ENCODE assay signal across 13 mouse cellular contexts in the genomic region with DNA sequence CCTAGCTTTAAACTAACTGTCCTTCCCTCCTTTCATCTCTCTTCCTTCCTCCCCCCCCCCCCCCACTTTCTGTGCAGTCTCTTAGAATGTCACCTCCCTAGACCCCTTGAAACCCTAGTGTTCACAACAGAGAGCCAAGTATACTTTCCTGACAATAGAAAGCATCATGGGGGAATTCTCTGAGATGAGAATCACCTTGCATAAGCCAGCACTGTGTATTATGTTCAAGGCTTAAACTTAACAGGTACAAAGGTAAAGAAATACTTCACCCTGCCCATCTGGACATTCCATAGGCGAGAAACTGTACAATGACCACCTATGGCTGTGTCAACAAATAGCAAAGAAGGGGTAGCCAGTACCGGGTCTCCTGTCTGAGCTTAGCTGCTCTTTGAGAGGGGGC. TPM values are rescaled to one million over a fixed set of nuclear protein-coding genes. Genes with fewer than 3 reads are reported as not detected.
DNase-seq lines count a peak whose midpoint lies in the region; ATAC-seq lines count a peak whose summit lies in the region.
"Had no signal": no experiment of that assay in that cellular context is flagged by ENCODE, and none has a peak within 500 bp of the region (broad histone marks: within the 10 kb centered on the region; RNA-seq: fewer than 3 reads in every experiment).

No protein-coding gene starts in this region.

- H3K9me3 ChIP-seq in heart, embryonic 15.5 days (replicated peaks): no peaks in the 10 kb centered on the region
- H3K9me3 ChIP-seq in megakaryocyte, embryonic 14.5 days: 0 out of 2 replicates have a peak, but pooled peaks cover 2% of the 10 kb centered on the region
- H3K9me3 ChIP-seq in liver, embryonic 11.5 days (ENCODE audit: control insufficient read depth, low read length): no peaks in the 10 kb centered on the region
- H3K9me3 ChIP-seq in midbrain, embryonic 16.5 days (replicated peaks; ENCODE audit: control insufficient read depth, low read length, poor library complexity, severe bottlenecking): no peaks in the 10 kb centered on the region
- H3K9me3 ChIP-seq: hindbrain, embryonic 12.5 days; midbrain, embryonic 15.5 days had no signal

- peaks cover 16% of the 10 kb centered on the region for H3K4me1 ChIP-seq in heart, embryonic 15.5 days (replicated peaks)
- H3K4me1 ChIP-seq in megakaryocyte, embryonic 14.5 days: peaks cover 75% of the 10 kb centered on the region
- peaks cover 16% of the 10 kb centered on the region for H3K4me1 ChIP-seq in liver, embryonic 11.5 days (replicated peaks; ENCODE audit: control insufficient read depth, insufficient read depth, low read length)
- 0 out of 2 replicates have a peak, but pooled peaks cover 4% of the 10 kb centered on the region for H3K4me1 ChIP-seq in midbrain, embryonic 16.5 days (ENCODE audit: control insufficient read depth, insufficient read depth, low read length)

- peak overlapping the region; percentile 82 for H3K27ac ChIP-seq in heart, embryonic 15.5 days
- 0 out of 2 replicates have a peak overlapping the region, but pooled peaks have one; percentile 19 for H3K27ac ChIP-seq in liver, embryonic 11.5 days (ENCODE audit: low read depth, low read length)
- H3K27ac ChIP-seq in midbrain, embryonic 16.5 days (ENCODE audit: low read length): no peak overlapping the region
- H3K27ac ChIP-seq: hindbrain, embryonic 12.5 days; midbrain, embryonic 15.5 days had no signal

- H3K4me2 ChIP-seq in heart, embryonic 15.5 days: peak overlapping the region; percentile 53
- peak overlapping the region; percentile 47 for H3K4me2 ChIP-seq in liver, embryonic 11.5 days
- H3K4me2 ChIP-seq in midbrain, embryonic 16.5 days (ENCODE audit: low read length): no peak overlapping the region
- H3K4me2 ChIP-seq: midbrain, embryonic 15.5 days had no signal

- no peak for ATAC-seq in heart, embryonic 15.5 days (replicated peaks; ENCODE audit: insufficient number of reproducible peaks, insufficient read depth, low FRiP score, low read depth)
- no peak for ATAC-seq in megakaryocyte, adult 5-6 weeks (ENCODE audit: poor library complexity, severe bottlenecking)
- ATAC-seq in liver, embryonic 11.5 days (replicated peaks; ENCODE audit: low FRiP score): no peak
- no peak for ATAC-seq in midbrain, embryonic 16.5 days
- ATAC-seq: midbrain, embryonic 15.5 days had no signal

- H3K36me3 ChIP-seq in heart, embryonic 15.5 days: no peaks in the 10 kb centered on the region
- peaks cover 44% of the 10 kb centered on the region for H3K36me3 ChIP-seq in megakaryocyte, embryonic 14.5 days (replicated peaks; ENCODE audit: low read length)
- H3K36me3 ChIP-seq in liver, embryonic 11.5 days (ENCODE audit: control insufficient read depth, insufficient read depth, low read length): no peaks in the 10 kb centered on the region
- H3K36me3 ChIP-seq in midbrain, embryonic 16.5 days (ENCODE audit: control insufficient read depth, insufficient read depth, low read length): no peaks in the 10 kb centered on the region
- H3K36me3 ChIP-seq: hindbrain, embryonic 12.5 days; midbrain, embryonic 15.5 days had no signal

- DNase-seq in heart, adult 9 months (ENCODE audit: low spot score in 2 of 2): no peak
- no peak for DNase-seq in liver, embryonic 11.5 days (ENCODE audit: low spot score)
- DNase-seq in layer of hippocampus, adult 9-11 months: no peak
- DNase-seq: cerebellum, adult 11 months had no signal

- no peak overlapping the region for H3K4me3 ChIP-seq in heart, embryonic 15.5 days
- peak overlapping the region; percentile 89 for H3K4me3 ChIP-seq in megakaryocyte, embryonic 14.5 days (replicated peaks)
- no peak overlapping the region for H3K4me3 ChIP-seq in liver, embryonic 11.5 days (ENCODE audit: low read depth, low read length)
- no peak overlapping the region for H3K4me3 ChIP-seq in midbrain, embryonic 16.5 days (ENCODE audit: low read depth, low read length)
- H3K4me3 ChIP-seq: erythroblast, embryonic 14.5 days; hindbrain, embryonic 12.5 days; midbrain, embryonic 15.5 days had no signal

- WGBS in heart, embryonic 15.5 days: 47% methylated on average over 2 of the region's 2 CpGs
- WGBS in liver, embryonic 11.5 days: 60% methylated on average over 2 of the region's 2 CpGs
- 58% methylated on average over 2 of the region's 2 CpGs for WGBS in midbrain, embryonic 16.5 days

- peaks cover 31% of the 10 kb centered on the region for H3K27me3 ChIP-seq in heart, embryonic 15.5 days
- no peaks in the 10 kb centered on the region for H3K27me3 ChIP-seq in megakaryocyte, embryonic 14.5 days (replicated peaks)
- H3K27me3 ChIP-seq in liver, embryonic 11.5 days (replicated peaks; ENCODE audit: control insufficient read depth, insufficient read depth, low read length): no peaks in the 10 kb centered on the region
- H3K27me3 ChIP-seq in midbrain, embryonic 16.5 days (ENCODE audit: control insufficient read depth, insufficient read depth, low read depth, low read length): peaks cover 10% of the 10 kb centered on the region

- H3K9ac ChIP-seq in heart, embryonic 15.5 days: 0 out of 2 replicates have a peak overlapping the region, but pooled peaks have one; percentile 40
- H3K9ac ChIP-seq in liver, embryonic 11.5 days (ENCODE audit: low read depth, low read length): no peak overlapping the region
- H3K9ac ChIP-seq in midbrain, embryonic 16.5 days (ENCODE audit: low read depth, low read length): no peak overlapping the region
- H3K9ac ChIP-seq: hindbrain, embryonic 12.5 days; midbrain, embryonic 15.5 days had no signal

RNA-seq across cellular contexts. Expression of a gene that starts 0.5 kb away (rescaled TPM):
- polyA plus RNA-seq in heart, embryonic 15.5 days (2015; fragmentation: Nextera tagmentation; extraction: Ambion mirVana): 6.2 and 9.4 TPM in 2 replicates
- polyA plus RNA-seq in megakaryocyte, embryonic 14.5 days (2012; ENCODE audit: insufficient read depth, low replicate concordance): 12.5 and 21.4 TPM in 2 replicates
- total RNA-seq in megakaryocyte, adult 5-6 weeks (2015): 4.7 and 5.7 TPM in 2 replicates
- 4.5 and 11.2 TPM in 2 replicates for total RNA-seq in megakaryocyte, adult 5-6 weeks (2017)
- polyA plus RNA-seq in liver, embryonic 11.5 days (2014; fragmentation: Nextera tagmentation; extraction: Ambion mirVana): 3.5 and 4.0 TPM in 2 replicates
- polyA plus RNA-seq in midbrain, embryonic 16.5 days (2015; fragmentation: Nextera tagmentation; extraction: Ambion mirVana): 1.3 and 1.5 TPM in 2 replicates

RNA-seq across cellular contexts. Expression of a gene that starts 6.6 kb away (rescaled TPM):
- polyA plus RNA-seq in heart, embryonic 15.5 days (2015; fragmentation: Nextera tagmentation; extraction: Ambion mirVana): 26.4 and 31.6 TPM in 2 replicates
- polyA plus RNA-seq in megakaryocyte, embryonic 14.5 days (2012; ENCODE audit: insufficient read depth, low replicate concordance): 18.4 and 38.1 TPM in 2 replicates
- total RNA-seq in megakaryocyte, adult 5-6 weeks (2015): 5.0 and 5.8 TPM in 2 replicates
- total RNA-seq in megakaryocyte, adult 5-6 weeks (2017): 5.3 and 14.2 TPM in 2 replicates
- polyA plus RNA-seq in liver, embryonic 11.5 days (2014; fragmentation: Nextera tagmentation; extraction: Ambion mirVana): 14.1 and 15.4 TPM in 2 replicates
- polyA plus RNA-seq in midbrain, embryonic 16.5 days (2015; fragmentation: Nextera tagmentation; extraction: Ambion mirVana): 5.2 and 5.4 TPM in 2 replicates

RNA-seq across cellular contexts. Expression of a gene that starts 25.2 kb away (rescaled TPM):
- polyA plus RNA-seq in heart, embryonic 15.5 days (2015; fragmentation: Nextera tagmentation; extraction: Ambion mirVana): 0.08 TPM in 1 of 2 replicates, not detected in the other
- 2.3 TPM in 1 of 2 replicates, not detected in the other for polyA plus RNA-seq in megakaryocyte, embryonic 14.5 days (2012; ENCODE audit: insufficient read depth, low replicate concordance)
- 5.3 and 9.4 TPM in 2 replicates for total RNA-seq in megakaryocyte, adult 5-6 weeks (2015)
- 7.8 and 9.9 TPM in 2 replicates for total RNA-seq in megakaryocyte, adult 5-6 weeks (2017)
- polyA plus RNA-seq in liver, embryonic 11.5 days (2014; fragmentation: Nextera tagmentation; extraction: Ambion mirVana): 0.08 TPM in 1 of 2 replicates, not detected in the other
- not detected in 2 replicates for polyA plus RNA-seq in midbrain, embryonic 16.5 days (2015; fragmentation: Nextera tagmentation; extraction: Ambion mirVana)
- total RNA-seq: left cerebral cortex, postnatal 10 days had no signal
- polyA plus RNA-seq: hindbrain, embryonic 12.5 days; midbrain, embryonic 15.5 days; neural tube, embryonic 14.5 days had no signal

RNA-seq across cellular contexts. Expression of a gene that starts 27.1 kb away (rescaled TPM):
- polyA plus RNA-seq in heart, embryonic 15.5 days (2015; fragmentation: Nextera tagmentation; extraction: Ambion mirVana): 0.23 and 0.27 TPM in 2 replicates
- polyA plus RNA-seq in megakaryocyte, embryonic 14.5 days (2012; ENCODE audit: insufficient read depth, low replicate concordance): not detected in 2 replicates
- total RNA-seq in megakaryocyte, adult 5-6 weeks (2015): 1.5 and 3.5 TPM in 2 replicates
- total RNA-seq in megakaryocyte, adult 5-6 weeks (2017): 3.9 TPM in 2 replicates
- not detected in 2 replicates for polyA plus RNA-seq in liver, embryonic 11.5 days (2014; fragmentation: Nextera tagmentation; extraction: Ambion mirVana)
- polyA plus RNA-seq in midbrain, embryonic 16.5 days (2015; fragmentation: Nextera tagmentation; extraction: Ambion mirVana): not detected in 2 replicates
- total RNA-seq: left cerebral cortex, postnatal 10 days had no signal
- polyA plus RNA-seq: erythroblast, embryonic 14.5 days; hindbrain, embryonic 12.5 days; midbrain, embryonic 15.5 days; neural tube, embryonic 14.5 days had no signal

RNA-seq across cellular contexts. Expression of a gene that starts 27.1 kb away (rescaled TPM):
- 3.3 and 4.6 TPM in 2 replicates for polyA plus RNA-seq in heart, embryonic 15.5 days (2015; fragmentation: Nextera tagmentation; extraction: Ambion mirVana)
- not detected in 2 replicates for polyA plus RNA-seq in megakaryocyte, embryonic 14.5 days (2012; ENCODE audit: insufficient read depth, low replicate concordance)
- 0.68 TPM in 1 of 2 replicates, not detected in the other for total RNA-seq in megakaryocyte, adult 5-6 weeks (2015)
- 7.3 and 16.2 TPM in 2 replicates for total RNA-seq in megakaryocyte, adult 5-6 weeks (2017)
- polyA plus RNA-seq in liver, embryonic 11.5 days (2014; fragmentation: Nextera tagmentation; extraction: Ambion mirVana): 0.77 and 2.2 TPM in 2 replicates
- polyA plus RNA-seq in midbrain, embryonic 16.5 days (2015; fragmentation: Nextera tagmentation; extraction: Ambion mirVana): 0.62 and 1.2 TPM in 2 replicates
- total RNA-seq: left cerebral cortex, postnatal 10 days had no signal
- polyA plus RNA-seq: erythroblast, embryonic 14.5 days; midbrain, embryonic 15.5 days; neural tube, embryonic 14.5 days had no signal
